ENCODE assay signal across 10 mouse cellular contexts in the genomic region with DNA sequence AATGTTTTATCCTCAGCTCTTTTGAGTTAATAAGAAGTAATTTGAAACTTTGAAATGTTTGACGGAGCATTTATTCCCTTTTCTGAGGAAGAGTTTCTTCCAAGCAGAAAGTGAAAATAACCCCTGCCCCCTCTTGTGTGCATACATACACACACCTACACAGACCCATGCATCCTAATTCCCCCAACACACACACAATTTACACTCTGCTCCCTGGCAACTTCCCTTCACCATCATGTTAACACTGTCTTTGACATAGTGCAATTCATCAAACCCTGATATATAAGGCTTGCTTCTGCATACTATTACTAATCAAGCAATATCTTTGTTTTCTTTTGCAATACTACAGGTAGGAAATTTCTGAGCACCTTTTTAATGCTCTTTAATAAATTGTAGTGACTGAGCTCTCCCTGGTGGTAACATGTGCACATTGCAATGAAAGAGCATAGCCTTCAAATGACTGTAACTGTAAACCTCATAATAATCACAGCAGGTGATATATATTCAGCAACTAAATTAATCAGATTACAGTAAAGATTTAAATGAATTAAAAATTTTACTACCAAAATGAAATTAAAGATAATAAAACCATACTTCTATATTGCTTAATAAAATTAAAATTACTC.
A peak's percentile ranks its signal among the peaks of the same experiment; 100 is the strongest.
DNase-seq lines count a peak whose midpoint lies in the region; ATAC-seq and TF ChIP-seq lines count a peak whose summit lies in the region.
"Had no signal": no experiment of that assay in that cellular context is flagged by ENCODE, and none has a peak within 500 bp of the region (broad histone marks: within the 10 kb centered on the region; RNA-seq: fewer than 3 reads in every experiment).

No protein-coding gene starts in this region.

- H3K27me3 ChIP-seq in heart, postnatal 0 days (ENCODE audit: control insufficient read depth, insufficient read depth, low read length): no peaks in the 10 kb centered on the region
- no peaks in the 10 kb centered on the region for H3K27me3 ChIP-seq in neural tube, embryonic 11.5 days (ENCODE audit: control insufficient read depth, insufficient read depth, low read length)
- H3K27me3 ChIP-seq in hindbrain, embryonic 13.5 days: no peaks in the 10 kb centered on the region
- H3K27me3 ChIP-seq: embryonic facial prominence, embryonic 13.5 days; stomach, embryonic 15.5 days had no signal

- TF ChIP-seq CTCF in heart, postnatal 0 days (IDR thresholded peaks at IDR 0.05; ENCODE audit: low read depth): peak; percentile 62

- no peak overlapping the region for H3K27ac ChIP-seq in heart, postnatal 0 days (ENCODE audit: low read depth)
- H3K27ac ChIP-seq in neural tube, embryonic 11.5 days (ENCODE audit: low read depth, low read length): no peak overlapping the region
- no peak overlapping the region for H3K27ac ChIP-seq in hindbrain, embryonic 13.5 days
- H3K27ac ChIP-seq: embryonic facial prominence, embryonic 13.5 days; stomach, embryonic 15.5 days had no signal

- ATAC-seq in heart, postnatal 0 days (ENCODE audit: insufficient read depth, low read depth): no peak
- ATAC-seq in neural tube, embryonic 11.5 days (ENCODE audit: insufficient read depth, low FRiP score, low TSS enrichment): peak; percentile 64
- ATAC-seq in hindbrain, embryonic 13.5 days (ENCODE audit: low FRiP score): peak; percentile 61; the same call in 1 of the 2 replicates
- no peak for ATAC-seq in inflammation-experienced regulatory T-cells, adult 6 months

- H3K36me3 ChIP-seq in heart, postnatal 0 days (replicated peaks; ENCODE audit: control insufficient read depth, insufficient read depth, low read length): no peaks in the 10 kb centered on the region
- no peaks in the 10 kb centered on the region for H3K36me3 ChIP-seq in neural tube, embryonic 11.5 days (ENCODE audit: control insufficient read depth, insufficient read depth, low read length)
- no peaks in the 10 kb centered on the region for H3K36me3 ChIP-seq in hindbrain, embryonic 13.5 days
- H3K36me3 ChIP-seq: embryonic facial prominence, embryonic 13.5 days; stomach, embryonic 15.5 days had no signal

- no peak for TF ChIP-seq EP300 in heart, postnatal 0 days (IDR thresholded peaks at IDR 0.05; ENCODE audit: low read depth)

- H3K4me3 ChIP-seq in heart, postnatal 0 days (ENCODE audit: low read depth, low read length): no peak overlapping the region
- no peak overlapping the region for H3K4me3 ChIP-seq in neural tube, embryonic 11.5 days (ENCODE audit: low read depth, low read length)
- no peak overlapping the region for H3K4me3 ChIP-seq in hindbrain, embryonic 13.5 days
- H3K4me3 ChIP-seq: embryonic facial prominence, embryonic 13.5 days; stomach, embryonic 15.5 days had no signal

- no peak for DNase-seq in heart, postnatal 0 days (ENCODE audit: low spot score)
- no peak for DNase-seq in heart, postnatal 14 days
- no peak for DNase-seq in neural tube, embryonic 11.5 days (ENCODE audit: low spot score)
- DNase-seq in neural tube, embryonic 10.5 days (ENCODE audit: extremely low spot score, low spot score): no peak
- no peak for DNase-seq in urinary bladder, postnatal 36 days (ENCODE audit: low spot score in 2 of 2)
- no peak for DNase-seq in ovary, postnatal 10 days (ENCODE audit: low spot score)

- H3K4me2 ChIP-seq in heart, postnatal 0 days (ENCODE audit: low read depth, low read length): no peak overlapping the region
- H3K4me2 ChIP-seq in neural tube, embryonic 11.5 days (ENCODE audit: low read depth): no peak overlapping the region
- no peak overlapping the region for H3K4me2 ChIP-seq in hindbrain, embryonic 13.5 days
- H3K4me2 ChIP-seq: embryonic facial prominence, embryonic 13.5 days; stomach, embryonic 15.5 days had no signal

- H3K9ac ChIP-seq in heart, postnatal 0 days (replicated peaks; ENCODE audit: low read depth, low read length): no peak overlapping the region
- H3K9ac ChIP-seq in neural tube, embryonic 11.5 days (ENCODE audit: low read length): no peak overlapping the region
- no peak overlapping the region for H3K9ac ChIP-seq in hindbrain, embryonic 13.5 days
- H3K9ac ChIP-seq: embryonic facial prominence, embryonic 13.5 days; stomach, embryonic 15.5 days had no signal

- no peaks in the 10 kb centered on the region for H3K4me1 ChIP-seq in heart, postnatal 0 days (ENCODE audit: control insufficient read depth, insufficient read depth)
- no peaks in the 10 kb centered on the region for H3K4me1 ChIP-seq in neural tube, embryonic 11.5 days (ENCODE audit: control insufficient read depth, insufficient read depth, low read length)
- no peaks in the 10 kb centered on the region for H3K4me1 ChIP-seq in hindbrain, embryonic 13.5 days (replicated peaks)
- H3K4me1 ChIP-seq: embryonic facial prominence, embryonic 13.5 days; stomach, embryonic 15.5 days had no signal

- no peaks in the 10 kb centered on the region for H3K9me3 ChIP-seq in heart, postnatal 0 days (replicated peaks; ENCODE audit: control insufficient read depth, low read length)
- no peaks in the 10 kb centered on the region for H3K9me3 ChIP-seq in neural tube, embryonic 11.5 days (ENCODE audit: control insufficient read depth, low read length)
- H3K9me3 ChIP-seq in hindbrain, embryonic 13.5 days: no peaks in the 10 kb centered on the region
- H3K9me3 ChIP-seq: embryonic facial prominence, embryonic 13.5 days; stomach, embryonic 15.5 days had no signal

- intact Hi-C loops in heart, postnatal 14 days (cut with DNase I): loop anchor here (5.0 kb wide), 1 partner anchor 343 kb away; no protein-coding TSS in a partner anchor

- WGBS in heart, postnatal 0 days: 54% methylated on average over 1 of the region's 1 CpGs
- 55% methylated on average over 1 of the region's 1 CpGs for WGBS in neural tube, embryonic 11.5 days
- WGBS in hindbrain, embryonic 13.5 days: 64% methylated on average over 1 of the region's 1 CpGs

Comparison
In these comparisons a context has a peak if more than half of its experiments do, and no peak if none do; other contexts are left out.
1. ATAC-seq: peak in neural tube, embryonic 11.5 days (single experiment) and hindbrain, embryonic 13.5 days (single experiment); none in heart, postnatal 0 days (single experiment) and inflammation-experienced regulatory T-cells, adult 6 months (single experiment).